Mouse (Mus musculus): ENCODE results near the gene Clic4.

DNA sequence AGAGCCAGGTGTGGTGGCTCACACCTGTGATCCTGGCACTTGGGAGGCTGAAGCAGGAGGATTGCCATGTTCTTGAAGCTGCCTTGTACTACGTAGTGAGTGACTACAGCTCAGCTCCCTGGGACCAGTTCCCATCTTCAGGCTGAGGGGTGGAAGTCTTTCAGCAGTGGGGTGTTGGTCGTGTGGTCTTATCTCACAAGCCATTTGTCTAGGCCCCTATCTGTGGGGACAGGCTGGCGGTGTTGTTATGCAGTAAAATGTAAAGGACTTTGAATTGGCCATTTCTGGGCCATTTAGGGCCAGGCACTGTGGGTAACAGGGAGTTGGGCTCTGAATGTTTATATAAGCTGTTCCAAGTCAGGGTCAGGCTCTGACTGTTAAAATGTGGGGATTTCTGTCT lies 15.4 kb upstream of the Clic4 start:
- TF ChIP-seq CTCF (IDR thresholded peaks at IDR 0.05) = no peak
- TF ChIP-seq EP300 (IDR thresholded peaks at IDR 0.05; ENCODE audit: insufficient read depth, low read depth, low read length) = no peak
- TF ChIP-seq POLR2A (IDR thresholded peaks at IDR 0.05; ENCODE audit: insufficient read depth, low read depth, low read length) = no peak
